Mouse (Mus musculus): ENCODE results near the gene Ttll11. TPM values are rescaled to one million over a fixed set of nuclear protein-coding genes. Genes with fewer than 3 reads are reported as not detected.

Ttll11 gene
- polyA plus RNA-seq, 1 experiment: 1.4 TPM

DNA sequence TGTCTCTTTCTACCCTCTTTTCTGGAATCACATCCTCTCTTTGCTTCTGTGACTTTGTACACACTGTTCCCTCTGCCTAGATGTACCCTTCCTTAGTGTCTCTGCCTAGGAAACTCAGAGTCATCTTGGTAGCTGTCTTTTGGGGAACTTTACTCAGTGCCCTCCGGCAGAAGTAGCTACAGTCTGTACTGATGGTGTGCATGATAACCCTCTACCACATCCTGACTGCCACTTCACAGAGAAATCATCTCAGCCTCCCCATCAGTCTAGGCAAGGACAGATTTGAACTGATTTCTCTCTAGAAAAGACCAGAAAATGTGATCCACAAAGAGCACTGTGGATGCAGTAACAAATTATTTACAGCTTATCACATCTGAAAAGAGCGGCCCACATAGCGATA lies 2.2 kb upstream of the Ttll11 start:
- no peak for TF ChIP-seq GATA1 (IDR thresholded peaks at IDR 0.05; ENCODE audit: low read length)

DNA sequence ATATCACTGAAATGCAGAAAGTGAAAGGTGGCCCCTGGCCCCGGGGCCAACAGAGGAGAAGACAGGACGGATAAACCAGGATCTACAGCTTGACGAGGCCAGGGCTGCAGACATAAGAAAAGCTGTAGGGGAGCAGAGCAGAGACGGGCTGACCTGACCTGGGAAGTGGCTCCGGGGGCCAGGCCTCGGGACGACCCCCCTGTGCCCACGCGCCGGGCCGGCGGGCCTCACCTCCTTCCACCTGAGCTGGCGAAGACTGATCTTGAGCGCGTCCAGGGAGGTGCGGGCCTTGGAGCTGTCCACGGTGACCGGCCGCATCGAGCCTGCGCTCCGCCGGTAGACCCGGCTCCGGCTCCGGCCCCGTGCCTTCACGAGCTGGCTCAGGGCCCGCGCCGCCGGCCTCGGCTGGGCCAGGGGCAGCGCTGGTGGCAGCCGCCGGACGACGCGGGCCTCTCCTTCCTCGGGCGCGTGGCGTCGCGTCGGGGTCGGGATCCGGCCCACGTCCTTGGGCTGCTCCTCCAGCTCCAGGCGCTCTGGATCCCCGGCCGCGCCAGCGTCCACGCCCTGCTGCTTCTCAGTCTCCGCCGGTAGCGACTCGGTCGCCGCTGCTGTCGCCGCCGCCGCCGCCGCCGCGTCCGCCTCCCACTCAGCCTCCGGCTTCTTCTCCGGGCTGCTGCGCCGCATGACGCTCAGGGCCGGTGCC lies 621 bp downstream of the Ttll11 start:
- no peak for TF ChIP-seq GATA1 (IDR thresholded peaks at IDR 0.05; ENCODE audit: low read length)

DNA sequence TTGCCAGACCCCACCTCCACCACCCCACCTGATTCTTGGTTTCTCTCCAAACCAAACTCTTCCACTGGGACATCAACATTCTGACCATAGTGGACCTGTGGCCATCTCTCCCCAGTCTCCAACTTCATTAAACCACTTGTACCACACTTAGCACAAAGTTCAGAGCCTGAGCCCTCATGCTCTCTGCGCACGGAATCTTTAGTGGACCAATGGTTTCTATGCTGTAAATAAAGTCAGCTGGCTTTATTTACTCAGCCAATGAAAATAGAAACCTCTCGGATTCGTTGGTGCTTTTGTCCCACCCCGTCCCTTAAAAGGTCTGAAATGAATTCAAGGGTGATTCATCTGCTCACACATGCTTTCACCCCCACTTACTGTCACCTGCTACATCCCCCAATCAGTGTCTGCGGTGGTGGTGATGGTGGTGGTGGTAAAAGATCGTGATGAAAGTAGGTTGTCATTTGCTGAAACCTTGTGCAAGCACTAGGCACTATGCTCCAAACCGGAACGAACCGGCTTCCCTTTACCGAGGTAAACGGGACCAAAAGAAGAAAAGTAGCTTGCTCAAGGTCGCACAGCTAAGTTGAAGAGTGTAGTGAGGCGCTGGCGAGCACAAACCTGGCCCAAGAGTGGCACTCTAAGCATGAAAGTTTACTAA lies 1.3 kb downstream of the Ttll11 start:
- no peak for TF ChIP-seq GATA1 (IDR thresholded peaks at IDR 0.05; ENCODE audit: low read length)

- TF ChIP-seq GATA1 (IDR thresholded peaks at IDR 0.05; ENCODE audit: low read length): no peak
Measured at GRCm38 (mm10) chr2:35977749-35978148, 2.0 kb downstream of the Ttll11 start.

DNA sequence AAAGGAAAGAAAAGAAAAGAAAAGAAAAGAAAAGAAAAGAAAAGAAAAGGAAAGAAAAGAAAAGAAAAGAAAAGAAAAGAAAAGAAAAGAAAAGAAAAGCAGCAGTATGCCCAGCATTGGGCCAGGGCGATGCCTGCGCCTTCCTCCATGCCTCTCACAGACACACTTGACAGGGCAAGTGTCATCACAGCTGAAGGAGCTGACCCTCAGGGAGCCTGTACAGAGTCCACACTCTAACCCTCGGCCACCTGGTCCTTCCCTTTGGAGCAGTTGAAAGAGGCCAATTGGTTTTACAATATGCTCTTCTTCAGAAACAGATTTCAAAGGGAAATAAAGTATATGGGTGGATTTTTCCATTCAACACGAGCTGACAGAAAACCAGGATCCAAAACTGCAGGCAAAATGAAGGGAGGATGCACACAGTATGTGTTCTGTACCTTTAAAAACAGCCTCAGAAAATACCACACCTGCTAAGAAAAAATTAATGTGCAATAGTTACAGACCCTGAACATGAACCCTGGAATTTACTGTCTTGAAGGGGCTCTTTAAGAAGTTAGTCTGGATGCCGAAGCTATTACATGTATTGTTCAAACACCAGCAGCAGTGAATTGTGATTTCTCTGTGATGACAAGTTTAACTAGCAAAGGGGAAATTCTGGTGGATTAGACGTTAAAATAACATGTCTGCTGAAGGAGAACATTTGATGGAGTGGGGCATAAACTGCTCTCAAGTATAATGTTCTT lies 7.3 kb downstream of the Ttll11 start:
- TF ChIP-seq GATA1 (IDR thresholded peaks at IDR 0.05; ENCODE audit: low read length): no peak

GRCm38 (mm10) chr2:35965883-35966513 lies 13.7 kb downstream of the Ttll11 start:
- no peak for TF ChIP-seq GATA1 (IDR thresholded peaks at IDR 0.05; ENCODE audit: low read length)

GRCm38 (mm10) chr2:35963280-35963679 lies 16.4 kb downstream of the Ttll11 start:
- TF ChIP-seq GATA1 (IDR thresholded peaks at IDR 0.05; ENCODE audit: low read length): no peak

GRCm38 (mm10) chr2:35961593-35962127 lies 18.1 kb downstream of the Ttll11 start:
- TF ChIP-seq GATA1 (IDR thresholded peaks at IDR 0.05; ENCODE audit: low read length): no peak

DNA sequence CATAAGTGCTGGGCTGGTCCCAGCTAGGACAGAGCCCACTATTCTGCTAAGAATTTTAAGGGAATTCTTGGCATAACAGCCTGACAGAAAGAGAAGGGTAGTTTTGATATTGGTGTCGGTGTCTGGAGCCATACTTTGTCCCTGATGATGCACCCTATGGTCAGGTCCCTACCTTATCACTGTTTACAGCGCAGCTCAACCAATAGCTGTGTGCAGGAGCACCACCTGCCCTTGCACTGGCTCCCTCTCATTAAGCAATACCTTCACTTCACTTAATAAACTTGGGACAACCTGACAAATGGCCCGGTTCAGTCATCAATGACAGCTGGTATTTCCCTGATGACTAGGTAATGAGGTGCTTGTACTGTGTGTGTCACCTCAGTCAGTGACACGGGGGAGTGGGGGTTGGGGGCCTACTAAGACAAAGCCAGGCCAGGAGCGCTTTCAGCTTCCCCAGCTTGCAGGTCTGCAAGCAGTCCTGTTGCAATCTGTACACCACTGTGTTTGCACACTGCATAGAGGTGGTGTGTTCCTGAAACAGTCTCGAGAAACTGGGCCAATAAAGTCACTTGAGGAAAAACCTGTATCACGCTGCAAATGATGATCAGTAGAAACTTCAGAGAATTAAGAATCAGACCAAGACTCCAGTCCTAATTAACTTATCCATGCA lies 22.1 kb downstream of the Ttll11 start:
- no peak for TF ChIP-seq GATA1 (IDR thresholded peaks at IDR 0.05; ENCODE audit: low read length)

GRCm38 (mm10) chr2:35955211-35955610 lies 24.5 kb downstream of the Ttll11 start:
- no peak for TF ChIP-seq GATA1 (IDR thresholded peaks at IDR 0.05; ENCODE audit: low read length)

DNA sequence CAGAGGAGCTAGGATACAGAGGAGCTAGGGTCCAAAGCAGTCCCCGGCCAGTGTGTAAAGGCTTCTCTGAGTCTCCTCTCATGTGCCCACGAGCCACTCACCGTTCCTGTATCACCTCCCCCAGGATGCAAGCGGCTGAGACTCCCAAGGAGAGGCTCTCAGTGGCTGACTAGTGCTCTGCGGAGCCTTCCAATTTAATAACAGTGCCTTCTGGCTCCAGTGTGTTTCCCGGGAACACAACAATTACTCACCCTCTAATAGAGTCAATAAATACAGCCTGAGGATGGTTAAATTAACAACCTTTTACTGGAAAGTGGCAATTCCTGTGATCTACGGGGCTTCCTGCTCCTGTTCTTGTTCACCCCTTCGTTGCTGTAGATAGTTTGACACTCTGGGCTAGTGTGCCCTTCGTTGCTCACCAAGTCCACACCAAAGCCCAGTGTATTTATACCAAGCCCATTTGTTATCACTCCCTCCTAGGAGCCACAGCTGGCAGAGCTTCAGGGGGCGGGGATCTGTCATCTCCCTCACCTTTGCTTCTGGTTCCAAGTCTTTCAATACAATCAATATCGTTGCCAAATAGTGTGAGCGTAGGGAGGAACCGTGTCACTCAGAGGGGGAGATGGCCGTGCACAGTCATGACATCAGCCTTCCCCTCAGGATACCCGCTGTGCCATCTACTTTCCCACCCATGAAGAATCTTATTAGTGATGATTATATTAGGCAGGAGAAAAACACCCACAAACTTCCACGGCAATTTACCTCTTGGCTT lies 27.3 kb downstream of the Ttll11 start:
- no peak for TF ChIP-seq GATA1 (IDR thresholded peaks at IDR 0.05; ENCODE audit: low read length)

DNA sequence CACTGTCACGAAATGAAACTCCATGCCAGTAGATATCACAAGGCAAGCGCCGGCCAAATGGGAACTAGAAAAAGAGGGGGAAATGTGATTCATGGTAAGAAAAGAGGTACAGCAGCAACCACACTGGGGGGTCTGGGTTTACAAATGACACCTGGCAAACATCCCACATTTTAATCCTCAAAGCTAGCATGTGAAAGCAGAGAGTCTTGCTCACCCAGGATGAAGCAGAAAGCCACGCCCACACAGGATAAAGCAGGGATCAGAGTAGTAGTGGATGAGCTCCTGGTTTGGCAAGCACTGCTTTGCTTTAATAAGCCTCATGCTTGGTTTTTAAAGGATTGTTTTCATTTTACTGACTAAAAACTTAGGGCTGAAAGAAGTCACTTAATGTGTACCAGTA lies 34.8 kb downstream of the Ttll11 start:
- no peak for TF ChIP-seq GATA1 (IDR thresholded peaks at IDR 0.05; ENCODE audit: low read length)

- TF ChIP-seq GATA1 (IDR thresholded peaks at IDR 0.05; ENCODE audit: low read length): no peak
Measured at GRCm38 (mm10) chr2:35942960-35943359, 36.8 kb downstream of the Ttll11 start.

GRCm38 (mm10) chr2:35935045-35935444 lies 44.7 kb downstream of the Ttll11 start:
- TF ChIP-seq GATA1 (IDR thresholded peaks at IDR 0.05; ENCODE audit: low read length): no peak

All from G1E-ER4 (cell line).